Mouse (Mus musculus) layer of hippocampus, adult 9-10 months (tissue): ENCODE results near the gene Gm19410.

Source experiments
- DNase-seq: peaks from one replicate; pipeline ENCODE4 v3.0.0; 2022; ENCODE audit warnings: low spot score

Gene Gm19410

DNA sequence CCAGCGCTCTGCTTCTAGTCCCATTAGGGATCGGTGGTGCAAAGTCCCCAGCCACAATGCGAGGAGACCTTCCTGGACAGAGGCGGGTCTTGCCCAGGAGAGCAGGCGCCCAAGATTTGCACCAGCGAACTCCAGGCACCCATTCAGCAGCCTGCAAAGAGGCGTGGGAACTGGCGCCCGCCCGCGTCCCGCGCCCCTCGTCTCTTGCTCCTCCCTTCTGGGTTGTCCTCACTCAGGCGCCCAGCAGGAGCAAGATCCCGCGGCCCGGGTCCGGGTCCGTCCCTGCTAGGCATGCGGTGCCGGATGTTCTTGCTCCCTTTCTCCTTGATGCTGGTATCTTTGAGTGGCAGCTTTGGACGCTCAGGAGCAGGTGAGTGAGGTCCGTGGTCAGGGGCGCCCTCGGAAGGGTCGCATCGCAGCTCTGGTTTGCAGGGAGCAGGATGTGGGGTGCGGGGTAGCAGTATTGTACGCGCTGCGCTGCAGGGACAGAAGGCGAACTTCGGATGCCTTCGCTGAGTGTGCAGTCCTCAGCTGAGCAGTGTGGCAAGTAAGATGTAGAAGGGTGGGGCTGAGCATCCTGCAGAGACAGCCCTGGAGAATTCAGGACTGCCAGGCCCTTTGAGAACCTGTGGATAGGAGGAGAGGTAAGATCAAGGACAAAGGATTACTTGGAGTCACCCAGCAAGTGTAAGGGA is at the start of gene Gm19410:
Gm19410 (plus strand) TSS at position 292 of the 695 bp plus-strand sequence.
- no peak for DNase-seq

DNA sequence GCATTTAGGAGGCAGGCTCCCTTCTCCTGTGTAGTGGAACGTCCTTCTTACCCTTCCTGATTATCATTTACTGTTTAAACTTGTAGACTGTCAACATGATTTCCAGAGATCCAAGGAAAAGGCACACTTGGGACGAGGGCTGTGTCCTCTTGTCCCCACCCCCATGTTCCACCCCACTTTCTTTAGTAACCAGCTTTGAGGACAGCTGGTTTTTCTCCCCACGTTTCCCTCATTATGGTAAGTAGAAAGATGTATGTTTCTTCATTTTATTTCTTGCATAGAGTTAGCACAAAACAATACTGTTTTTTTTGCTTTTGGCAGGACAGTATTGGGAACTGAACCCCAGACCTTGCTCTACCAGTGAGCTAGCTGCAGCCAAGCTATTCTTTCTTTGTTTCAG is 34.8 kb upstream of the Gm19410 start:
- DNase-seq = no peak

DNA sequence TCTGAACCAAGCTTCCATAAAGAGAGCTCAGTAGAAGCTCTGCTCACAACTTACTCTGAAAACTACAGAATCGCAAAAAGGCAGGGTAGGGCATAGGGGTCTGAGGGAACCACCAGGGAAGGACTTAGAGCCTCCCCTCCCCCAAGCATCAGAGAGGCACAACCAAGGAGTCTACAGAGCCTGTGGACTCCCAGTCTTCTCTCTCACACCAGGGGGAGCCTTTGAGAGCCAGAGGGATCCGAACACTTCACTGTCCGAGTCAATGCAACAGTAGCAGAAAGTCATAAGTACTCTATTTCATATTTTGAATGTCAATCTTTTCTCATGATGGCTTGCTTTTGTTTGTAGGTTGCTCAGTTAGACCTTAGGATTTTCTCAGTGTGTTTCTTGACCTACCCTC is 30.2 kb upstream of the Gm19410 start:
- no peak for DNase-seq

DNA sequence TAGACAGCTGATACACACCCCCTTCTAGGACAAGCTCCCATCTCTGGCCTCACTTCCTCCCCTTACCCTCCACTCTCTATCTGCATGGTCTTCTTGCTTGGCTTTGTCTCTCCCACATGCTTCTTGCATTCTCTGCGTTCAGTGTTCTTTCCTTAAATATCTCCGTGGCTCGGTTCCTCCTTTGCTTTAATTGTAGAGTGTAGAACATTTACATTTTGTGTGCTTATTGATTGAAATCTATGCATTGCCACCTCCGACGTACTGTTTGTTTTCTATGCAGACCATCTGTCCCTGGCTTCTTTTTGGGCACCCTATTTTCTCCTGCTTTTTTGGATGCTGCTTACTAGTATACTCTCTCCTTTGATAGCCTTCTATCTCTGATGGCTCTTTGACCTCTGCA is 9.4 kb upstream of the Gm19410 start:
- no peak for DNase-seq

GRCm38 (mm10) chr8:35765020-35765419 is 570 bp upstream of the Gm19410 start:
- DNase-seq = no peak

- DNase-seq = no peak
Measured at GRCm38 (mm10) chr8:35773508-35773907, 7.9 kb downstream of the Gm19410 start.
